Mouse (Mus musculus): ENCODE results near the gene Ormdl2. TPM values are rescaled to one million over a fixed set of nuclear protein-coding genes. Genes with fewer than 3 reads are reported as not detected.
A peak's percentile ranks its signal among the peaks of the same experiment; 100 is the strongest.

Gene Ormdl2
- polyA plus RNA-seq, 1 experiment from 2014 or later, result 47.2 TPM

DNA sequence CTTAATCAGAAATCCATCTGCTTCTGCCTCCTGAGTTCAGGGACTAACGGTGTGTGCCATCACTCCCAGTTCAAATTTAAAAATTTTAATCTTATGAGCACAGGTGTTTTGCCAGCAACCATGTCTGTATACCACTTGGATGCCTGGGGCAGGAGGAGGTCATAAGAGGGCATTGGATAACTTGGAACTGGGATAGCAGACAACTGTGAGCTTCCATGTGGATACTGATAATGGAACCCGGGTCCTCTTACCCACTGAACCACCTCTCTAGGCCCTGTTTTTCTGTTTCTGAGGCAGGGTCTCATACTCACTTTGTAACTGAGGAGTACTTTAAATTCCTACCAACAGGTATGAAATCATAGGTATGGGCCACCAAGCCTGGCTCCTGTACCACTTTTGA lies 43.0 kb downstream of the Ormdl2 start:
- Histone ChIP-seq H3K4me2 (no peak overlapping the region), H3K4me3 (no peak overlapping the region), H3K4me1 (peaks cover 21% of the 10 kb centered on the region), H3K36me3 (no peaks in the 10 kb centered on the region), H3K9ac (no peak overlapping the region), H3K27me3 (replicated peaks) (no peaks in the 10 kb centered on the region), H3K9me3 (0 out of 2 replicates have a peak, but pooled peaks cover 4% of the 10 kb centered on the region), H3K27ac (replicated peaks) (peak overlapping the region; percentile 93)
- no peak for ATAC-seq (ENCODE audit: extremely low read depth, insufficient number of reproducible peaks, low FRiP score, low TSS enrichment)
- 78% methylated on average over 2 of the region's 2 CpGs for WGBS

DNA sequence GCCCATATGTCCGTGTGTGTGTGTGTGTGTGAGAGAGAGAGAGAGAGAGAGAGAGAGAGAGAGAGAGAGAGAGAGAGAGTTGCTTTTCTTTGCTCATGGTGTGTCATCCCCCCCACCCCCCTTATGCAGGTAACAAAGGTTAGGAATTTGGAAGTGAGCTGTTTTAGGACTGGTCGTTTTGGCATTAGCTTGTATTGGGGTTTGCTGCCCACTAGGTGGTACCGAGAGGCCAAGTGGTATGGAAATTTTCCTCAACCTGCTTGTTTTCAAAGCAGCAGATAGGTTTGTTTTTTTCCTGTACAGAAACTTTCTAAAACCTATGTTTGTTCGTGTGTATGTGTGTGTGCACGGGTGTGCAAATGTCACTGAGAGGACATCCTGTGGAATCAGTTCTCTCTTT lies 47.8 kb downstream of the Ormdl2 start:
- Histone ChIP-seq H3K9ac (no peak overlapping the region), H3K27ac (replicated peaks) (no peak overlapping the region), H3K4me3 (no peak overlapping the region), H3K4me2 (no peak overlapping the region), H3K9me3 (0 out of 2 replicates have a peak, but pooled peaks cover 3% of the 10 kb centered on the region), H3K4me1 (peaks cover 5% of the 10 kb centered on the region; the same call in 1 of the 2 replicates), H3K27me3 (replicated peaks) (no peaks in the 10 kb centered on the region), H3K36me3 (peaks cover 2% of the 10 kb centered on the region; the same call in 1 of the 2 replicates)
- WGBS, result 20% methylated on average over 5 of the region's 5 CpGs
- no peak for ATAC-seq (ENCODE audit: extremely low read depth, insufficient number of reproducible peaks, low FRiP score, low TSS enrichment)

DNA sequence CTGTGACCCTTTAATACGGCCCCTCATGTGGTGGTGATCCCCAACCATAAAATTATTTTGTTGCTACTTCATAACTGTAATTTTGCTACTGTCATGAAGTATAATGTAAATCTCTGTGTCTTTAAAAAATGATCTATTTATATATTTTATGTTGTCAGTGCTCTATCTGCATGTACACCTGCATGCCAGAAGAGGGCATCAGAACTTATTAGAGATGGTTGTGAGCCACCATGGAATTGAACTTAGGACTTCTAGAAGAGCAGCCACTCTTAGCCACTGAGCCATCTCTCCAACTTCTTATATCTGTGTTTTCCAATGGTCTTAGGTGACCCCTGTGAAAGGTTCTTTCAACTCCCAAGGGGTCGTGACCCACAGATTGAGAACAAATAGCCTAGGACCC lies 48.5 kb downstream of the Ormdl2 start:
- H3K4me3 ChIP-seq, result no peak overlapping the region
- 0 out of 2 replicates have a peak, but pooled peaks cover 3% of the 10 kb centered on the region for H3K9me3 ChIP-seq
- H3K36me3 ChIP-seq, result peaks cover 7% of the 10 kb centered on the region
- H3K9ac ChIP-seq, result no peak overlapping the region
- H3K4me2 ChIP-seq, result no peak overlapping the region
- no peaks in the 10 kb centered on the region for H3K4me1 ChIP-seq
- no peak overlapping the region for H3K27ac ChIP-seq (replicated peaks)
- no peaks in the 10 kb centered on the region for H3K27me3 ChIP-seq (replicated peaks)
- WGBS, result 68% methylated on average over 2 of the region's 2 CpGs
- no peak for ATAC-seq (ENCODE audit: extremely low read depth, insufficient number of reproducible peaks, low FRiP score, low TSS enrichment)

Other genes with a start within 250 kb of the Ormdl2 start
- 3.7 and 4.1 TPM in 2 replicates for gene Erbb3, start 232.0 kb downstream of the Ormdl2 start, polyA plus RNA-seq (2015; fragmentation: Nextera tagmentation; extraction: Ambion mirVana)
- gene Rps26, start 194.9 kb downstream of the Ormdl2 start, polyA plus RNA-seq (2015; fragmentation: Nextera tagmentation; extraction: Ambion mirVana), result 455 and 482 TPM in 2 replicates
- 1.3 TPM in 2 replicates for gene Ikzf4, start 175.7 kb downstream of the Ormdl2 start, polyA plus RNA-seq (2015; fragmentation: Nextera tagmentation; extraction: Ambion mirVana)
- 11.1 and 12.4 TPM in 2 replicates for gene Suox, start 147.6 kb downstream of the Ormdl2 start, polyA plus RNA-seq (2015; fragmentation: Nextera tagmentation; extraction: Ambion mirVana)
- 60.4 and 62.1 TPM in 2 replicates for gene Rab5b, start 125.4 kb downstream of the Ormdl2 start, polyA plus RNA-seq (2015; fragmentation: Nextera tagmentation; extraction: Ambion mirVana)
- gene Pmel, start 117.5 kb downstream of the Ormdl2 start, polyA plus RNA-seq (2015; fragmentation: Nextera tagmentation; extraction: Ambion mirVana), result 1.6 and 2.6 TPM in 2 replicates
- gene Cdk2, start 116.6 kb downstream of the Ormdl2 start, polyA plus RNA-seq (2015; fragmentation: Nextera tagmentation; extraction: Ambion mirVana), result 86.6 and 92.0 TPM in 2 replicates
- gene Dgka, start 76.8 kb downstream of the Ormdl2 start, polyA plus RNA-seq (2015; fragmentation: Nextera tagmentation; extraction: Ambion mirVana), result 4.8 and 5.0 TPM in 2 replicates
- 22.1 and 22.7 TPM in 2 replicates for gene Pym1, start 73.8 kb downstream of the Ormdl2 start, polyA plus RNA-seq (2015; fragmentation: Nextera tagmentation; extraction: Ambion mirVana)
- gene Mmp19, start 30.7 kb downstream of the Ormdl2 start, polyA plus RNA-seq (2015; fragmentation: Nextera tagmentation; extraction: Ambion mirVana), result 0.87 and 1.1 TPM in 2 replicates
- 35.3 and 38.8 TPM in 2 replicates for gene Dnajc14, start 17.6 kb downstream of the Ormdl2 start, polyA plus RNA-seq (2015; fragmentation: Nextera tagmentation; extraction: Ambion mirVana)
- 18.7 and 19.0 TPM in 2 replicates for gene Tmem198b, start 17.3 kb downstream of the Ormdl2 start, polyA plus RNA-seq (2015; fragmentation: Nextera tagmentation; extraction: Ambion mirVana)
- 164 and 175 TPM in 2 replicates for gene Sarnp, start 4.3 kb downstream of the Ormdl2 start, polyA plus RNA-seq (2015; fragmentation: Nextera tagmentation; extraction: Ambion mirVana)
- 2.8 and 3.6 TPM in 2 replicates for gene Gdf11, start 70.1 kb upstream of the Ormdl2 start, polyA plus RNA-seq (2015; fragmentation: Nextera tagmentation; extraction: Ambion mirVana)
- 370 and 426 TPM in 2 replicates for gene Cd63, start 79.3 kb upstream of the Ormdl2 start, polyA plus RNA-seq (2015; fragmentation: Nextera tagmentation; extraction: Ambion mirVana)
- gene Rdh5, start 101.2 kb upstream of the Ormdl2 start, polyA plus RNA-seq (2015; fragmentation: Nextera tagmentation; extraction: Ambion mirVana), result 8.9 and 10.3 TPM in 2 replicates
- 199 and 223 TPM in 2 replicates for gene Bloc1s1, start 102.4 kb upstream of the Ormdl2 start, polyA plus RNA-seq (2015; fragmentation: Nextera tagmentation; extraction: Ambion mirVana)
- gene Itga7, start 112.2 kb upstream of the Ormdl2 start, polyA plus RNA-seq (2015; fragmentation: Nextera tagmentation; extraction: Ambion mirVana), result 2.4 and 2.9 TPM in 2 replicates
- gene Mettl7b, start 139.3 kb upstream of the Ormdl2 start, polyA plus RNA-seq (2015; fragmentation: Nextera tagmentation; extraction: Ambion mirVana), result 0.15 TPM in 1 of 2 replicates, not detected in the other
- not detected in 2 replicates for gene Olfr9, start 167.8 kb upstream of the Ormdl2 start, polyA plus RNA-seq (2015; fragmentation: Nextera tagmentation; extraction: Ambion mirVana)
- gene Olfr763, start 189.1 kb upstream of the Ormdl2 start, polyA plus RNA-seq (2015; fragmentation: Nextera tagmentation; extraction: Ambion mirVana), result not detected in 2 replicates
- gene Olfr764-ps1, start 218.3 kb upstream of the Ormdl2 start, polyA plus RNA-seq (2015; fragmentation: Nextera tagmentation; extraction: Ambion mirVana), result not detected in 2 replicates
- gene Olfr765, start 228.4 kb upstream of the Ormdl2 start, polyA plus RNA-seq (2015; fragmentation: Nextera tagmentation; extraction: Ambion mirVana), result not detected in 2 replicates
- not detected in 2 replicates for gene Olfr766-ps1, start 247.3 kb upstream of the Ormdl2 start, polyA plus RNA-seq (2015; fragmentation: Nextera tagmentation; extraction: Ambion mirVana)

Measured in heart, embryonic 13.5 days (tissue).